In genomic region chr19:17143245-17143644, GRCm38 (mm10) we compare ENCODE assay signal across 18 mouse cellular contexts.
"Had no signal": no experiment of that assay in that cellular context is flagged by ENCODE, and none has a peak within 500 bp of the region (broad histone marks: within the 10 kb centered on the region; RNA-seq: fewer than 3 reads in every experiment).

No protein-coding gene starts in this region.

- H3K4me3 ChIP-seq: limb, embryonic 12.5 days; limb, embryonic 15.5 days; megakaryocyte, embryonic 14.5 days; midbrain, embryonic 10.5 days; midbrain, embryonic 13.5 days had no signal

- H3K27me3 ChIP-seq: limb, embryonic 15.5 days; midbrain, embryonic 13.5 days had no signal

- ATAC-seq: liver, postnatal 0 days; lung, postnatal 0 days; midbrain, embryonic 13.5 days; midbrain, embryonic 16.5 days had no signal

- H3K36me3 ChIP-seq: limb, embryonic 12.5 days; limb, embryonic 15.5 days; midbrain, embryonic 10.5 days; midbrain, embryonic 13.5 days had no signal

- H3K4me2 ChIP-seq: limb, embryonic 12.5 days; limb, embryonic 15.5 days; liver, embryonic 11.5 days; lung, embryonic 14.5 days; midbrain, embryonic 13.5 days had no signal

- DNase-seq: kidney, adult 9 months; kidney, postnatal 14 days; kidney, postnatal 4 days; left cerebral cortex, postnatal 4 days; liver, postnatal 0 days; lung, embryonic 14.5 days; right cerebral cortex, adult 18-20 months; right cerebral cortex, postnatal 14 days; right cerebral cortex, postnatal 4 days; thymus, postnatal 36 days had no signal
